Mouse (Mus musculus) neural tube, embryonic 13.5 days (tissue): Measurements from ENCODE around the gene 1700012B09Rik. TPM values are rescaled to one million over a fixed set of nuclear protein-coding genes. Genes with fewer than 3 reads are reported as not detected.

Source experiments
- ATAC-seq: fragments of 200-750 bp; cut with Nextera tagmentation; 2 replicates; pipeline ENCODE4 v1.8.0; 2017; ENCODE audit warnings: low read depth, mild to moderate bottlenecking, moderate TSS enrichment, moderate library complexity
- H3K27ac ChIP-seq: fragments of 300-500 bp; sonication (generic); replicated peaks from 2 replicates; pipeline ENCODE4 v1.5.1; 2015; ENCODE audit warnings: moderate library complexity, mild to moderate bottlenecking, inconsistent platforms
- H3K27me3 ChIP-seq: fragments of 300-500 bp; sonication (generic); 2 replicates; pipeline ENCODE4 v1.6.1; 2015; ENCODE audit warnings: mild to moderate bottlenecking, inconsistent platforms
- H3K36me3 ChIP-seq: fragments of 300-500 bp; sonication (generic); 2 replicates; pipeline ENCODE4 v1.6.1; 2015; ENCODE audit warnings: mild to moderate bottlenecking, inconsistent platforms
- H3K4me1 ChIP-seq: fragments of 300-500 bp; sonication (generic); replicated peaks from 2 replicates; pipeline ENCODE4 v1.6.1; 2015; ENCODE audit warnings: inconsistent platforms
- H3K4me2 ChIP-seq: fragments of 300-500 bp; sonication (generic); 2 replicates; pipeline ENCODE4 v1.6.1; 2015; ENCODE audit warnings: inconsistent platforms, mild to moderate bottlenecking, moderate library complexity
- H3K4me3 ChIP-seq: fragments of 300-500 bp; sonication (generic); 2 replicates; pipeline ENCODE4 v1.5.1; 2015; ENCODE audit warnings: mild to moderate bottlenecking, inconsistent platforms
- H3K9ac ChIP-seq: fragments of 300-500 bp; sonication (generic); 2 replicates; pipeline ENCODE4 v1.6.1; 2015; ENCODE audit warnings: moderate library complexity, mild to moderate bottlenecking, inconsistent platforms
- H3K9me3 ChIP-seq: fragments of 300-500 bp; sonication (generic); 2 replicates; pipeline ENCODE4 v1.6.1; 2016; ENCODE audit warnings: inconsistent platforms
- WGBS: fragments of 180-500 bp; shearing (Covaris S2); methylation state at CpG from one replicate; pipeline ENCODE4 v1.1.7; 2015; 5-methylcytosine and 5-hydroxymethylcytosine counted together
- polyA plus RNA-seq: library from polyadenylated mRNA; unstranded; fragments of >200 nt; fragmentation: Nextera tagmentation; extraction: Ambion mirVana; gene quantifications from 2 replicates; pipeline ENCODE4 v1.2.1, GENCODE M21; 2015

Gene 1700012B09Rik
- polyA plus RNA-seq, 1 experiment from 2014 or later = not detected

- Histone ChIP-seq H3K9ac (no peak overlapping the region), H3K4me2 (no peak overlapping the region), H3K27me3 (no peaks in the 10 kb centered on the region), H3K4me1 (no peaks in the 10 kb centered on the region), H3K27ac (no peak overlapping the region), H3K9me3 (no peaks in the 10 kb centered on the region), H3K4me3 (no peak overlapping the region), H3K36me3 (no peaks in the 10 kb centered on the region)
- ATAC-seq = no peak
- 83% methylated on average over 7 of the region's 7 CpGs for WGBS
These were observed 12.2 kb downstream of the 1700012B09Rik start for GRCm38 (mm10) chr9:14758590-14758989.

- 92% methylated on average over 3 of the region's 3 CpGs for WGBS
- Histone ChIP-seq H3K9me3 (no peaks in the 10 kb centered on the region), H3K9ac (no peak overlapping the region), H3K4me1 (peaks cover 18% of the 10 kb centered on the region), H3K27ac (no peak overlapping the region), H3K4me2 (no peak overlapping the region), H3K4me3 (no peak overlapping the region), H3K36me3 (no peaks in the 10 kb centered on the region), H3K27me3 (peaks cover 21% of the 10 kb centered on the region)
- no peak for ATAC-seq
These were observed 16.4 kb downstream of the 1700012B09Rik start for GRCm38 (mm10) chr9:14754469-14754868.

- Histone ChIP-seq H3K4me2 (no peak overlapping the region), H3K27ac (no peak overlapping the region), H3K4me1 (peaks cover 18% of the 10 kb centered on the region), H3K4me3 (no peak overlapping the region), H3K36me3 (no peaks in the 10 kb centered on the region), H3K9me3 (no peaks in the 10 kb centered on the region), H3K27me3 (peaks cover 23% of the 10 kb centered on the region), H3K9ac (no peak overlapping the region)
- no peak for ATAC-seq
These were observed 16.9 kb downstream of the 1700012B09Rik start for GRCm38 (mm10) chr9:14753947-14754346.

- H3K27me3 ChIP-seq = peaks cover 23% of the 10 kb centered on the region
- WGBS = 1% methylated on average over 28 of the region's 28 CpGs
- H3K27ac ChIP-seq = no peak within 1 kb of the TSS
- H3K9me3 ChIP-seq = no peaks in the 10 kb centered on the region
- ATAC-seq = peak; percentile 81
- peaks cover 18% of the 10 kb centered on the region for H3K4me1 ChIP-seq
- H3K4me2 ChIP-seq = peak within 1 kb of the TSS; percentile 81
- peak within 1 kb of the TSS; percentile 73 for H3K9ac ChIP-seq
- H3K36me3 ChIP-seq = no peaks in the 10 kb centered on the region
- peak within 1 kb of the TSS; percentile 47 for H3K4me3 ChIP-seq
These were observed 18.8 kb downstream of the 1700012B09Rik start, which contains the start of gene Fut4 for GRCm38 (mm10) chr9:14752001-14752522. Gene Fut4 (minus strand): TSS chr9:14752393.

- Histone ChIP-seq H3K4me2 (peak overlapping the region; percentile 81), H3K9me3 (no peaks in the 10 kb centered on the region), H3K27me3 (peaks cover 23% of the 10 kb centered on the region), H3K9ac (peak overlapping the region; percentile 73), H3K4me3 (peak overlapping the region; percentile 47), H3K27ac (no peak overlapping the region), H3K4me1 (peaks cover 18% of the 10 kb centered on the region), H3K36me3 (no peaks in the 10 kb centered on the region)
- ATAC-seq = peak; percentile 89
- 1% methylated on average over 50 of the region's 50 CpGs for WGBS
These were observed 19.3 kb downstream of the 1700012B09Rik start for GRCm38 (mm10) chr9:14751503-14752000.

- ATAC-seq = peak; percentile 48
- Histone ChIP-seq H3K4me2 (peak overlapping the region; percentile 81), H3K4me3 (peak overlapping the region; percentile 47), H3K27me3 (peaks cover 23% of the 10 kb centered on the region), H3K9ac (peak overlapping the region; percentile 73), H3K36me3 (no peaks in the 10 kb centered on the region), H3K4me1 (peaks cover 18% of the 10 kb centered on the region), H3K27ac (no peak overlapping the region), H3K9me3 (no peaks in the 10 kb centered on the region)
- WGBS = 57% methylated on average over 42 of the region's 42 CpGs
These were observed 19.8 kb downstream of the 1700012B09Rik start for GRCm38 (mm10) chr9:14750901-14751502.

GRCm38 (mm10) chr9:14740151-14740924, 30.5 kb downstream of the 1700012B09Rik start, which contains the start of gene Piwil4:
Gene Piwil4 (minus strand): TSS chr9:14740733.
- Histone ChIP-seq H3K4me3 (no peak within 1 kb of the TSS), H3K4me1 (no peaks in the 10 kb centered on the region), H3K36me3 (no peaks in the 10 kb centered on the region), H3K9me3 (no peaks in the 10 kb centered on the region), H3K9ac (no peak within 1 kb of the TSS), H3K27me3 (no peaks in the 10 kb centered on the region), H3K4me2 (no peak within 1 kb of the TSS), H3K27ac (no peak within 1 kb of the TSS)
- 88% methylated on average over 19 of the region's 19 CpGs for WGBS
- ATAC-seq = no peak

GRCm38 (mm10) chr9:14739498-14740150, 31.2 kb downstream of the 1700012B09Rik start:
- H3K4me1 ChIP-seq = no peaks in the 10 kb centered on the region
- H3K27me3 ChIP-seq = no peaks in the 10 kb centered on the region
- no peaks in the 10 kb centered on the region for H3K36me3 ChIP-seq
- H3K4me3 ChIP-seq = no peak overlapping the region
- ATAC-seq = no peak
- no peak overlapping the region for H3K27ac ChIP-seq
- no peak overlapping the region for H3K9ac ChIP-seq
- no peak overlapping the region for H3K4me2 ChIP-seq
- WGBS = 82% methylated on average over 4 of the region's 4 CpGs
- no peaks in the 10 kb centered on the region for H3K9me3 ChIP-seq

GRCm38 (mm10) chr9:14730941-14731541, 39.8 kb downstream of the 1700012B09Rik start:
- peak; percentile 61; the same call in 1 of the 2 replicates for ATAC-seq
- H3K4me3 ChIP-seq = no peak overlapping the region
- WGBS = 24% methylated on average over 9 of the region's 9 CpGs
- no peak overlapping the region for H3K4me2 ChIP-seq
- no peaks in the 10 kb centered on the region for H3K27me3 ChIP-seq
- H3K9me3 ChIP-seq = no peaks in the 10 kb centered on the region
- no peak overlapping the region for H3K9ac ChIP-seq
- H3K4me1 ChIP-seq = peaks cover 7% of the 10 kb centered on the region
- H3K36me3 ChIP-seq = no peaks in the 10 kb centered on the region
- no peak overlapping the region for H3K27ac ChIP-seq

- no peaks in the 10 kb centered on the region for H3K9me3 ChIP-seq
- peaks cover 7% of the 10 kb centered on the region for H3K4me1 ChIP-seq
- H3K27me3 ChIP-seq = no peaks in the 10 kb centered on the region; the same call in 1 of the 2 replicates
- 87% methylated on average over 4 of the region's 4 CpGs for WGBS
- H3K36me3 ChIP-seq = no peaks in the 10 kb centered on the region
- no peak overlapping the region for H3K27ac ChIP-seq
- no peak for ATAC-seq
- no peak overlapping the region for H3K9ac ChIP-seq
- no peak overlapping the region for H3K4me2 ChIP-seq
- no peak overlapping the region for H3K4me3 ChIP-seq
These were observed 42.5 kb downstream of the 1700012B09Rik start for GRCm38 (mm10) chr9:14728365-14728764.

GRCm38 (mm10) chr9:14726629-14727028, 44.2 kb downstream of the 1700012B09Rik start:
- H3K27ac ChIP-seq = no peak overlapping the region
- H3K4me1 ChIP-seq = peaks cover 7% of the 10 kb centered on the region
- no peak for ATAC-seq
- H3K4me3 ChIP-seq = no peak overlapping the region
- no peaks in the 10 kb centered on the region for H3K36me3 ChIP-seq
- H3K9me3 ChIP-seq = no peaks in the 10 kb centered on the region
- no peak overlapping the region for H3K9ac ChIP-seq
- 64% methylated on average over 4 of the region's 4 CpGs for WGBS
- H3K27me3 ChIP-seq = peaks cover 6% of the 10 kb centered on the region
- no peak overlapping the region for H3K4me2 ChIP-seq
